Mouse (Mus musculus): ENCODE results near the gene Fam234b.

DNA sequence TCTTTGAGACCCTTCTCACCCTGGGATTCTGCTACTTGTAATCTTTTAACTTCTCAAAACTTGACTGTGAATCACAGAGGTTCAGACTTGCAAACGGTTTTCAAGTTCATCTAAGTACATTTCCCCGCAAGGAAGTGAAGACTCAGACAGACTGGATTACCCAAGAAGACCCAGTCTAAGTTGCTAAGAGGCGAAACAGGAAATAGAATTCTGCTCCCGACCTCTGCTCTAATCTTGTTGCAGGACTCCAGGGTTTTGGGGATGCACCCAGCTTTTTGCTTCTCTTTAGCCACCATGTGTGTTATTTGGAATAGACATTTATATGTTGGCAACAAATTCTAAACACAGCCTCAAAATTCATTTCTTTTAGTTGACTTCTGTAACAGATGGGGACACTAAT lies 36.4 kb upstream of the Fam234b start:
- TF ChIP-seq CTCF (IDR thresholded peaks at IDR 0.05; ENCODE audit: low read depth) = no peak
- TF ChIP-seq EP300 (IDR thresholded peaks at IDR 0.05; ENCODE audit: low read depth) = no peak

All from liver, postnatal 0 days (tissue).